In genomic region chr17:29500802-29501469, GRCm38 (mm10) we compare ENCODE assay signal across 13 mouse cellular contexts. TPM values are rescaled to one million over a fixed set of nuclear protein-coding genes. Genes with fewer than 3 reads are reported as not detected.
DNase-seq lines count a peak whose midpoint lies in the region; ATAC-seq and TF ChIP-seq lines count a peak whose summit lies in the region.
"Had no signal": no experiment of that assay in that cellular context is flagged by ENCODE, and none has a peak within 500 bp of the region (broad histone marks: within the 10 kb centered on the region; RNA-seq: fewer than 3 reads in every experiment).

No protein-coding gene starts in this region.

- no peaks in the 10 kb centered on the region; the same call in none of the 2 replicates for H3K36me3 ChIP-seq in heart, embryonic 13.5 days
- H3K36me3 ChIP-seq in liver, postnatal 0 days (replicated peaks; ENCODE audit: insufficient read depth, low read length): peaks cover 3% of the 10 kb centered on the region

- 68% methylated on average over 17 of the region's 17 CpGs for whole genome bisulfite sequencing in heart, embryonic 13.5 days
- 35% methylated on average over 17 of the region's 17 CpGs for WGBS in liver, postnatal 0 days (ENCODE audit: insufficient replicate concordance)

- peaks cover 5% of the 10 kb centered on the region for H3K9me3 ChIP-seq in heart, embryonic 13.5 days
- H3K9me3 ChIP-seq in liver, postnatal 0 days (ENCODE audit: low read length): no peaks in the 10 kb centered on the region

- H3K4me1 ChIP-seq in heart, embryonic 13.5 days: peaks cover 22% of the 10 kb centered on the region
- peaks cover 59% of the 10 kb centered on the region for H3K4me1 ChIP-seq in liver, postnatal 0 days (ENCODE audit: insufficient read depth)

- DNase-seq in heart, postnatal 25 days (ENCODE audit: low spot score): no peak
- peak; percentile 98 for DNase-seq in 416B (ENCODE audit: low read depth)
- DNase-seq in liver, postnatal 0 days: peak; percentile 82
- DNase-seq in frontal cortex, postnatal 14 days (ENCODE audit: low spot score in 2 of 2): no peak
- DNase-seq in urinary bladder, adult 18-20 months (ENCODE audit: low spot score in 2 of 2): no peak
- DNase-seq in ovary, postnatal 14 days (ENCODE audit: low spot score): no peak
- DNase-seq: cerebellum, postnatal 36 days; kidney, adult 9 months had no signal

- TF ChIP-seq CTCF in liver, postnatal 0 days (IDR thresholded peaks at IDR 0.05; ENCODE audit: low read depth): peak; percentile 43

- peak; percentile 92 for TF ChIP-seq EP300 in liver, postnatal 0 days (IDR thresholded peaks at IDR 0.05; ENCODE audit: low read depth)

- 0 out of 2 replicates have a peak, but pooled peaks have one; percentile 19 for ATAC-seq in heart, embryonic 13.5 days (ENCODE audit: extremely low read depth, insufficient number of reproducible peaks, low FRiP score, low TSS enrichment)
- peak; percentile 57 for ATAC-seq in common myeloid progenitor, adult 5-6 weeks (replicated peaks; ENCODE audit: low read depth, poor library complexity, severe bottlenecking)
- peak; percentile 84 for ATAC-seq in liver, postnatal 0 days

- peak overlapping the region; percentile 24 for H3K4me2 ChIP-seq in heart, embryonic 13.5 days
- H3K4me2 ChIP-seq in liver, postnatal 0 days (ENCODE audit: low read depth, low read length): peak overlapping the region; percentile 56

- no peak overlapping the region for H3K4me3 ChIP-seq in heart, embryonic 13.5 days
- H3K4me3 ChIP-seq in liver, postnatal 0 days (ENCODE audit: low read depth, low read length): no peak overlapping the region

- no peaks in the 10 kb centered on the region for H3K27me3 ChIP-seq in heart, embryonic 13.5 days (replicated peaks)
- H3K27me3 ChIP-seq in liver, postnatal 0 days (ENCODE audit: insufficient read depth, low read length): no peaks in the 10 kb centered on the region

- intact Hi-C loops in heart, postnatal 25 days (cut with DNase I): no loop called here

- H3K27ac ChIP-seq in heart, embryonic 13.5 days (replicated peaks): no peak overlapping the region
- peak overlapping the region; percentile 84 for H3K27ac ChIP-seq in liver, postnatal 0 days (ENCODE audit: low read depth)

- H3K9ac ChIP-seq in heart, embryonic 13.5 days: no peak overlapping the region
- H3K9ac ChIP-seq in liver, postnatal 0 days (replicated peaks): peak overlapping the region; percentile 49

RNA-seq across cellular contexts. Expression of gene Pim1, which starts 10.4 kb away (rescaled TPM):
- polyA plus RNA-seq in heart, embryonic 13.5 days (2015; fragmentation: Nextera tagmentation; extraction: Ambion mirVana): 19.3 and 20.0 TPM in 2 replicates
- 10 to 100 TPM; 22.1 to 32.7 TPM for total RNA-seq in heart, postnatal 25 days (2021)
- total RNA-seq in common myeloid progenitor, adult 5-6 weeks (2017): 205 and 249 TPM in 2 replicates
- polyA plus RNA-seq in liver, postnatal 0 days (2015; fragmentation: Nextera tagmentation; extraction: Ambion mirVana): 35.6 and 57.1 TPM in 2 replicates

RNA-seq across cellular contexts. Expression of gene Gm17657, which starts 48.5 kb away (rescaled TPM):
- not detected in 2 replicates for polyA plus RNA-seq in heart, embryonic 13.5 days (2015; fragmentation: Nextera tagmentation; extraction: Ambion mirVana)
- total RNA-seq in heart, postnatal 25 days (2021): not detected
- total RNA-seq in common myeloid progenitor, adult 5-6 weeks (2017): not detected in 2 replicates
- polyA plus RNA-seq in liver, postnatal 0 days (2015; fragmentation: Nextera tagmentation; extraction: Ambion mirVana): not detected in 2 replicates
- polyA plus RNA-seq: forebrain, embryonic 11.5 days; neural tube, embryonic 11.5 days; small intestine, adult 2 months had no signal

RNA-seq across cellular contexts. Expression of gene Tbc1d22b, which starts 48.6 kb away (rescaled TPM):
- 10.3 and 10.7 TPM in 2 replicates for polyA plus RNA-seq in heart, embryonic 13.5 days (2015; fragmentation: Nextera tagmentation; extraction: Ambion mirVana)
- total RNA-seq in heart, postnatal 25 days (2021): 10 to 100 TPM; 12.7 to 13.3 TPM
- 7.0 and 9.6 TPM in 2 replicates for total RNA-seq in common myeloid progenitor, adult 5-6 weeks (2017)
- 1.9 and 2.1 TPM in 2 replicates for polyA plus RNA-seq in liver, postnatal 0 days (2015; fragmentation: Nextera tagmentation; extraction: Ambion mirVana)

RNA-seq across cellular contexts. Expression of gene Tmem217, which starts 51.2 kb away (rescaled TPM):
- polyA plus RNA-seq in heart, embryonic 13.5 days (2015; fragmentation: Nextera tagmentation; extraction: Ambion mirVana): 0.59 and 0.89 TPM in 2 replicates
- not detected for total RNA-seq in heart, postnatal 25 days (2021)
- total RNA-seq in common myeloid progenitor, adult 5-6 weeks (2017): 0.05 TPM in 1 of 2 replicates, not detected in the other
- not detected in 2 replicates for polyA plus RNA-seq in liver, postnatal 0 days (2015; fragmentation: Nextera tagmentation; extraction: Ambion mirVana)

Comparison
In these comparisons a context has a peak if more than half of its experiments do, and no peak if none do; other contexts are left out.
1. ATAC-seq: peak in every context shown above with its lines; median percentile 84 in liver, postnatal 0 days; 57 in common myeloid progenitor, adult 5-6 weeks; 19 in heart, embryonic 13.5 days.
2. DNase-seq: peak in 416B (single experiment) and liver, postnatal 0 days (single experiment); none in heart, postnatal 25 days (single experiment), frontal cortex, postnatal 14 days (0 of 2), urinary bladder, adult 18-20 months (0 of 2) and ovary, postnatal 14 days (single experiment).